Mouse (Mus musculus): ENCODE measurements around the gene Bcar3.
A peak's percentile ranks its signal among the peaks of the same experiment; 100 is the strongest.

The Bcar3 gene

GRCm38 (mm10) chr3:122518231-122518736 lies 224.3 kb downstream of the Bcar3 start:
- peak; percentile 46 for DNase-seq

DNA sequence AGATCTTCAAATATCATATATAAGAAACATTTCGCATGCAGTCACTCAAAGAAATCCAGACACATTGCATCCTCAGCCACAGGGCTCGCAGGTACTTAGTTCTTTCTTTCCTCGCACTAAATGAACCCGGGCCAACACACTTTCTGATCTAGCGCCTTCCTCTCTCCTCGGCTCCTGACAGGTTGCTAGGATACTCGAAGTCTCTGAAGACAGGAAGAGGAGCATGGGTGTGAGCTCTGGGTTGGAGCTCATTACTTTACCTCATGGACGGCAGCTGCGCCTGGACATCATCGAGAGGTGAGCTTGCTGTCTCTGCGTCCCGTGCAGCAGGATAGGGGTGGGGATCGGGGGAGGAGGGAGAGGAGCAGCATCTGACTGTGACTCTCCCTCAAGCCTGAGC lies 225.1 kb downstream of the Bcar3 start:
- no peak for DNase-seq

DNA sequence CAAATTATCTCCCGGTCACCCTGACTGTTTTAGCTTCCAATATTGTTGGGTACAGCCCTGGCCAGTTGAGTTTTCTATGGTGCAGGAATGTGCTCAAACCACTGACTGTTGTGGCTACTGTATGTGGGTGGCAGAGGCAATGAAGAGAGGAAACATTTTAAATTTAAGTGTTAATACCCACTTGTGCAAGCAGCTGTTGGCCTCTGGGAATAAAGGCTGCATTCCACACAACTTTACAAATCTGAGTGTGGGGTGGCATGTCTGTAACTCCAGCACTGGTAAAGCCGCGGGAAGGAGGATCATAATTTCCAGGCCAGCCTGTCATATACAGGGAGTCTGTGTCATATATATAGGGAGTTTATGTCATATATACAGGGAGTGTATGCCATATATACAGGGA lies 226.4 kb downstream of the Bcar3 start:
- DNase-seq, result no peak

DNA sequence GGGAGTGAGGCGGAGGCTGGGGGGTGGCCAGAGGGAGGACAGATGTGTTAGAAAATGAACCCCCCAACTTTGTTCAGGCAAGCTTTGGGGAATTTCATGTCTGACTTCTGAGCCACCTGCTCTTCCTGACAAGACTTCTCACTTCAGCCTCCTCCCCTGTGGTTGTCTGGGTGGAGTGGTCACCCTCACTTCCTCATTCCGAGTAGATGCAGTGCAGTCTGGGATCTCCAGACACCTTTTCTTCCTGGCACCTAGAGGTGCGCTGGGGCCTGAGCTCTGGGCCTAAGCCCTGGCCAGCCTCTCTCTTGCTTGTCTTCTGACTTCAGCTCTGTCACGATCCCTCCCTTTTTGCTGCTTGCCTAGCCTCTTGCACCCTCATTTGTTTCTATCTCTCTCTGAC lies 226.9 kb downstream of the Bcar3 start:
- no peak for DNase-seq

GRCm38 (mm10) chr3:122521294-122521693 lies 227.4 kb downstream of the Bcar3 start:
- no peak for DNase-seq

- DNase-seq, result no peak
These were observed 234.5 kb downstream of the Bcar3 start for GRCm38 (mm10) chr3:122528477-122528876.

GRCm38 (mm10) chr3:122535938-122536703 lies 242.2 kb downstream of the Bcar3 start:
- DNase-seq, result no peak

DNA sequence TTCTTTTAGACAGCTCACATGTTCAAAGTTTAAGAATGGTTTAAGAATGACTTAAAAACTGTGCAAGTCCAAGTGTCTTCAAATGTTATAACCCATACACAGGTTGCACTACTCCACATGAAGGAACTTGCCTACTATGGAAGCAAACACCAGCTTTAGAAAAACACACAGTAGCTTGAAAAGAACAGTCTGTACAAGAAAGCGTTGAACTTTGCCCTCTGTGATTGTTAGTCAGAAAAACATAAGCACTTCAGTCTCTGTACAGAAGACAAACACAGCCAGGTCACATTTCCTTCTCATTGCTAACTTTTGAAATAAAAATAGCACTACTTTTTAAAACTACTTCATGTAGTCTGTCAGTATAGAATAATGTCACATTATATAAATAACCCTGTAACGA lies 244.9 kb downstream of the Bcar3 start:
- no peak for DNase-seq

DNA sequence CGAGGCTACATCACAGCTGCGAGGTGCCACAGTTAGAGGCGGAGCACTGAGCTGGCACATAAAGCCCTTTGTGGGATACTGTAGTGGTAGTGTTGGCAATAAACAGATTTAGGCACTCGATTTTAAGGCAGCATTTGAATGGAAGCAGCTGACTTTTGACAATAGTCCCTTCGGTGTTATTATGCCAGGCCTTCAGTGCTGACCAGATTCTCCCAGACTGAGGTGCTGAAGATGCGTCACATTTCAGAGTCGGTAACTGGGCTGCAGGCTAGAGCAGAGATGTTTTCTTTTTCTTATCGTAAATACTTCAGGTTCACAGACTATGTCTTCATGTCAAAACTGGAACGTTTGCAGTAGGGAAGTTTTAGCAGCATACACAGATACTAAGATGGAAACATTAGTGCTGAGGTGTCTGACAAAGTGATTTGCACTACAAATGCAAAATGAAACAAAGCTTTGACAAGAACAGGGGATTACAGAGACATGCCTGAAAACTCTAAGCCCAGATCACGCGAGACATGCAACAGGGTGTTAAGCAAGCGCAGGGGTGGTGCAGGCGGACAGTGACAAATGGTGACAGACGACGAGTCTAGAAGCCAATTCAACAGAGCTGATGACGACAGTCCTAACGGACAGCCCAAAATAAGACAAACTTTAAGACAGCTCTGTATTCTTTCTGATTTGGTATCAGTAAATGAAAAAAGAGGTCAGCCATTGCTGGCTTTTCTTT lies 246.2 kb downstream of the Bcar3 start:
- DNase-seq, result no peak

- no peak for DNase-seq
These were observed 247.0 kb downstream of the Bcar3 start for GRCm38 (mm10) chr3:122540918-122541317.

GRCm38 (mm10) chr3:122545346-122545745 lies 251.4 kb downstream of the Bcar3 start:
- no peak for DNase-seq

- DNase-seq, result no peak
These were observed 253.5 kb downstream of the Bcar3 start for GRCm38 (mm10) chr3:122547469-122547868.

DNA sequence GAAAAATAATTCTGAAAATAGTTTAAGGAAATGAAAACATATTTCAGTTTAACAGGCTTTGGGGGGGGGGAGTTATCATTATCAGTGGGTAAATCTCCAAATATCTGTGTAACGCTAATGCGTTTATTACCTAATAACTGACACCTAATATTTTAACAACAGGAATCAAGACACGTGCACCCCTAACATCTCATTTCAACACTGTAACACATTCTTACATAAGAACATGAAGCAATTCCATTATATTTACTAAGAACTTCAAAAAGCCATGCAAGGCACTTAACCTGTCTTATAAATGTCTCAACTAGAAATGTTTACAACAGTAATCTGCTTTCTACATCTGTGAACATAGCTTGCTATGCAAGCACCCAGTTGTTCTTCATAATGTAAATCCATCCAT lies 257.2 kb downstream of the Bcar3 start:
- no peak for DNase-seq

GRCm38 (mm10) chr3:122557766-122558165 lies 263.8 kb downstream of the Bcar3 start:
- DNase-seq, result no peak

DNA sequence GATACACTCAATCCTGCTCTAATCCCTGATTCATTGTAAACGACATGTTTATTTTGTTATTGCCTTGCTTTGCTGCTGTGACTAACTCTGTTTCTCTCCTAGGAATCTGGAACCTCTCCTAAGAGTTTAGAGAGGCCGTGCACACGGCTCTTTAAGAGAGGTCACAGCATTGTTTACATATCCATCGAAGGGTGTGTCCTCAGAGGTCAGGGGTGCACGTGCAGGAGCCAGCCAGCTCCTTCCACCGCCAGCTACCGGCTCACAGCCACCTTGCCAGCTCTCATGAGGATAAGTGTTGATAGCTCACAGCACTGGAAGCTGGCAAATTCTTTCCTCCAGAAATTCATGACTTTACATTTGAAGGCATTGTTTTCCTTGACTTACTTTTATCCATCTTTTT lies 271.3 kb downstream of the Bcar3 start:
- no peak for DNase-seq

GRCm38 (mm10) chr3:122566112-122566511 lies 272.2 kb downstream of the Bcar3 start:
- no peak for DNase-seq

- no peak for DNase-seq
These were observed 272.6 kb downstream of the Bcar3 start for GRCm38 (mm10) chr3:122566549-122566948.

GRCm38 (mm10) chr3:122573426-122574286 lies 279.7 kb downstream of the Bcar3 start:
- peak; percentile 37 for DNase-seq

DNA sequence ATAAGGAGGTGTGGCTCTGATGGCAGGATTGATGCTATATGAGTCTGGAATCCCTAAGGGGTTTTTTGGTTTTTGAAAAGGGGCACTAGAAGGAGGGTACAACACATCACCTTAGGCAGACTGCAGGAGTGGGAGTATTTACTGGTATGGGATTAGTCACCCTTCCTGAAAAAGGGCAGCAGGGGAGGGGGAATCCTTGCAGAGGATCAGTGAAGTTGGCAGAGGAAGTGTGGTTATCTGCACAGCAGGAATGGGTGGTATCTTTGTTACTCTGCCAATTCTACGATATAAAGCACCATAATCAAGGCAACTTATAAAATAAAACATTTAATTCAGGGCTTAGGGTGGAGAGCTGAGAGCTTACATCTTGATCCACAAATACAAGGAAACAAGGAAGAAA lies 281.0 kb downstream of the Bcar3 start:
- DNase-seq, result no peak

GRCm38 (mm10) chr3:122577360-122577759 lies 283.4 kb downstream of the Bcar3 start:
- DNase-seq, result no peak

Data from right cerebral cortex, postnatal 4 days (tissue).